Mouse (Mus musculus): ENCODE results near the gene Exoc3. TPM values are rescaled to one million over a fixed set of nuclear protein-coding genes. Genes with fewer than 3 reads are reported as not detected.

The Exoc3 gene
- total RNA-seq, 2 experiments from 2014 or later: 75.1 to 85.6 TPM

- DNase-seq (ENCODE audit: low spot score in 2 of 2): no peak
These were observed 67.7 kb downstream of the Exoc3 start for GRCm38 (mm10) chr13:74140793-74141192.

GRCm38 (mm10) chr13:74138906-74139647, 69.5 kb downstream of the Exoc3 start:
- no peak for DNase-seq (ENCODE audit: low spot score in 2 of 2)

GRCm38 (mm10) chr13:74129909-74130308, 78.6 kb downstream of the Exoc3 start:
- no peak for DNase-seq (ENCODE audit: low spot score in 2 of 2)

- no peak for DNase-seq (ENCODE audit: low spot score in 2 of 2)
These were observed 81.0 kb downstream of the Exoc3 start for GRCm38 (mm10) chr13:74127571-74127970.

- DNase-seq (ENCODE audit: low spot score in 2 of 2): no peak
These were observed 85.9 kb downstream of the Exoc3 start for GRCm38 (mm10) chr13:74122632-74123031.

GRCm38 (mm10) chr13:74121795-74122330, 86.7 kb downstream of the Exoc3 start:
- DNase-seq (ENCODE audit: low spot score in 2 of 2): no peak

- peak in 1 of 2 experiments; percentile 17 for DNase-seq (ENCODE audit: low spot score in 2 of 2)
These were observed 87.4 kb downstream of the Exoc3 start, which contains the start of gene Slc9a3 for GRCm38 (mm10) chr13:74121141-74121602. Gene Slc9a3 (plus strand): TSS chr13:74121457.

Other genes with a start within 250 kb of the Exoc3 start
- not detected for gene Zdhhc11, start 244.9 kb downstream of the Exoc3 start, total RNA-seq (2021)
- gene Tppp, start 199.3 kb downstream of the Exoc3 start, total RNA-seq (2021): 100 to 1,000 TPM; 102 TPM
- 1 to 10 TPM; 1.9 to 2.7 TPM for gene Cep72, start 146.4 kb downstream of the Exoc3 start, total RNA-seq (2021)
- 1 to 10 TPM; 1.2 to 1.9 TPM for gene Slc9a3, start 87.3 kb downstream of the Exoc3 start, total RNA-seq (2021)
- 1 to 10 TPM; 1.6 TPM for gene Ahrr, start 83.6 kb upstream of the Exoc3 start, total RNA-seq (2021)
- 10 to 100 TPM; 70.2 to 74.4 TPM for gene Pdcd6, start 108.8 kb upstream of the Exoc3 start, total RNA-seq (2021)
- gene Sdha, start 141.5 kb upstream of the Exoc3 start, total RNA-seq (2021): 100 to 1,000 TPM; 228 to 239 TPM
- 10 to 100 TPM; 63.9 to 66.1 TPM for gene Ccdc127, start 141.6 kb upstream of the Exoc3 start, total RNA-seq (2021)
- not detected for gene Lrrc14b, start 155.3 kb upstream of the Exoc3 start, total RNA-seq (2021)
- gene Zfp72, start 182.1 kb upstream of the Exoc3 start, total RNA-seq (2021): 1 to 10 TPM; 4.1 to 5.2 TPM
- gene Ftl1-ps1, start 191.0 kb upstream of the Exoc3 start, total RNA-seq (2021): 100 to 1,000 TPM; 403 to 422 TPM

Measured in layer of hippocampus, postnatal 10 days (tissue).